Mouse (Mus musculus) spleen, adult 2 months (tissue): ENCODE results near the gene Kif3c. TPM values are rescaled to one million over a fixed set of nuclear protein-coding genes. Genes with fewer than 3 reads are reported as not detected.

ENCODE experiments used
- DNase-seq, 2 experiments: peaks; one replicate each; pipeline versions ENCODE4 v3.0.0 to v3.0.0-alpha.2; 2012 to 2021; ENCODE audit warnings: low spot score in 2 of 2, low read depth in 1 of 2
- H3K27ac ChIP-seq: fragments of 200-500 bp; 2 replicates; pipeline ENCODE4 v1.5.1; 2012; ENCODE audit warnings: low read length, inconsistent platforms; ENCODE audit not compliant: insufficient read depth
- H3K27me3 ChIP-seq: fragments of 200-500 bp; 2 replicates; pipeline ENCODE4 v1.6.1; 2012; ENCODE audit warnings: mild to moderate bottlenecking, moderate library complexity, low read length, inconsistent platforms; ENCODE audit not compliant: control insufficient read depth, insufficient read depth
- H3K36me3 ChIP-seq: fragments of 200-500 bp; 2 replicates; pipeline ENCODE4 v1.6.1; 2012; ENCODE audit warnings: mild to moderate bottlenecking, low read length, inconsistent platforms; ENCODE audit not compliant: control insufficient read depth, insufficient read depth
- H3K4me1 ChIP-seq: fragments of 200-500 bp; 2 replicates; pipeline ENCODE4 v1.6.1; 2011; ENCODE audit warnings: inconsistent platforms; ENCODE audit not compliant: control insufficient read depth, insufficient read depth, insufficient read length
- H3K4me3 ChIP-seq: fragments of 200-500 bp; 2 replicates; pipeline ENCODE4 v1.5.1; 2011; ENCODE audit warnings: mild to moderate bottlenecking, inconsistent platforms; ENCODE audit not compliant: insufficient read depth, insufficient read length; ENCODE audit errors: extremely low read depth
- CTCF ChIP-seq: fragments of 200-500 bp; IDR thresholded peaks from 2 replicates; pipeline ENCODE4 v1.5.1; 2011; ENCODE audit warnings: mild to moderate bottlenecking, inconsistent platforms; ENCODE audit not compliant: insufficient read depth, insufficient read length, insufficient replicate concordance; ENCODE audit errors: extremely low read depth
- POLR2A ChIP-seq: fragments of 200-500 bp; IDR thresholded peaks from 2 replicates; pipeline ENCODE4 v1.6.1; 2011; ENCODE audit warnings: low read depth, low read length, inconsistent platforms
- WGBS: fragments of 180-500 bp; shearing (Covaris S2); methylation state at CpG from one replicate; pipeline ENCODE4 v1.1.7; 2018; 5-methylcytosine and 5-hydroxymethylcytosine counted together
- polyA plus RNA-seq: library from polyadenylated mRNA; depleted of rRNA; stranded (reverse); fragments of >200 nt; gene quantifications from 2 replicates; pipeline ENCODE4 v1.2.3, GENCODE M21; 2012

Kif3c gene
- polyA plus RNA-seq, 1 experiment: 3.5 TPM

- no peak for DNase-seq
- Histone ChIP-seq H3K36me3 (no peaks in the 10 kb centered on the region), H3K4me3 (no peak overlapping the region), H3K27me3 (no peaks in the 10 kb centered on the region), H3K27ac (no peak overlapping the region), H3K4me1 (no peaks in the 10 kb centered on the region)
- 58% methylated on average over 3 of the region's 3 CpGs for WGBS
- TF ChIP-seq CTCF (no peak), POLR2A (no peak)
Observed at GRCm38 (mm10) chr12:3377190-3377589, 12.3 kb downstream of the Kif3c start.

GRCm38 (mm10) chr12:3377755-3378154 lies 12.8 kb downstream of the Kif3c start:
- no peaks in the 10 kb centered on the region for H3K4me1 ChIP-seq
- no peak overlapping the region for H3K27ac ChIP-seq
- H3K4me3 ChIP-seq: no peak overlapping the region
- WGBS: 79% methylated on average over 5 of the region's 5 CpGs
- H3K36me3 ChIP-seq: no peaks in the 10 kb centered on the region
- H3K27me3 ChIP-seq: no peaks in the 10 kb centered on the region
- no peak for DNase-seq
- TF ChIP-seq CTCF (no peak), POLR2A (no peak)

GRCm38 (mm10) chr12:3384860-3385259 lies 19.9 kb downstream of the Kif3c start:
- Histone ChIP-seq H3K27ac (no peak overlapping the region), H3K36me3 (no peaks in the 10 kb centered on the region), H3K27me3 (no peaks in the 10 kb centered on the region), H3K4me3 (no peak overlapping the region), H3K4me1 (no peaks in the 10 kb centered on the region)
- no peak for TF ChIP-seq POLR2A
- TF ChIP-seq CTCF: no peak
- WGBS: 75% methylated on average over 1 of the region's 1 CpGs
- no peak for DNase-seq

- H3K27me3 ChIP-seq: no peaks in the 10 kb centered on the region
- TF ChIP-seq POLR2A (no peak), CTCF (no peak)
- H3K36me3 ChIP-seq: no peaks in the 10 kb centered on the region
- DNase-seq: no peak
- no peaks in the 10 kb centered on the region for H3K4me1 ChIP-seq
- no peak overlapping the region for H3K27ac ChIP-seq
- H3K4me3 ChIP-seq: no peak overlapping the region
- WGBS: 65% methylated on average over 6 of the region's 6 CpGs
Observed at GRCm38 (mm10) chr12:3385271-3385670, 20.3 kb downstream of the Kif3c start.

GRCm38 (mm10) chr12:3385940-3386339 lies 21.0 kb downstream of the Kif3c start:
- Histone ChIP-seq H3K36me3 (no peaks in the 10 kb centered on the region), H3K27ac (no peak overlapping the region), H3K27me3 (no peaks in the 10 kb centered on the region), H3K4me3 (no peak overlapping the region), H3K4me1 (no peaks in the 10 kb centered on the region)
- no peak for TF ChIP-seq CTCF
- no peak for TF ChIP-seq POLR2A
- no peak for DNase-seq
- WGBS: 58% methylated on average over 10 of the region's 10 CpGs

GRCm38 (mm10) chr12:3387891-3388290 lies 23.0 kb downstream of the Kif3c start:
- no peaks in the 10 kb centered on the region for H3K4me1 ChIP-seq

GRCm38 (mm10) chr12:3389394-3389793 lies 24.5 kb downstream of the Kif3c start:
- 94% methylated on average over 12 of the region's 12 CpGs for WGBS
- DNase-seq: no peak

More at GRCm38 (mm10) chr12:3387891-3388290, 23.0 kb downstream of the Kif3c start:
- Histone ChIP-seq H3K4me3 (no peak overlapping the region), H3K27ac (no peak overlapping the region), H3K27me3 (no peaks in the 10 kb centered on the region), H3K36me3 (no peaks in the 10 kb centered on the region)
- 96% methylated on average over 16 of the region's 16 CpGs for WGBS
- no peak for TF ChIP-seq POLR2A
- no peak for TF ChIP-seq CTCF
- no peak for DNase-seq

GRCm38 (mm10) chr12:3390071-3390470 lies 25.1 kb downstream of the Kif3c start:
- no peak overlapping the region for H3K4me3 ChIP-seq
- no peak overlapping the region for H3K27ac ChIP-seq
- WGBS: 92% methylated on average over 2 of the region's 2 CpGs
- no peak for DNase-seq
- H3K4me1 ChIP-seq: no peaks in the 10 kb centered on the region
- H3K36me3 ChIP-seq: no peaks in the 10 kb centered on the region
- H3K27me3 ChIP-seq: no peaks in the 10 kb centered on the region
- TF ChIP-seq CTCF: no peak
- no peak for TF ChIP-seq POLR2A

More at GRCm38 (mm10) chr12:3389394-3389793, 24.5 kb downstream of the Kif3c start:
- H3K36me3 ChIP-seq: no peaks in the 10 kb centered on the region
- H3K4me1 ChIP-seq: no peaks in the 10 kb centered on the region
- TF ChIP-seq CTCF: no peak
- no peak for TF ChIP-seq POLR2A
- no peak overlapping the region for H3K4me3 ChIP-seq
- H3K27me3 ChIP-seq: no peaks in the 10 kb centered on the region
- no peak overlapping the region for H3K27ac ChIP-seq
